Mouse (Mus musculus): ENCODE data around the gene Gpx2.

Gene Gpx2

DNA sequence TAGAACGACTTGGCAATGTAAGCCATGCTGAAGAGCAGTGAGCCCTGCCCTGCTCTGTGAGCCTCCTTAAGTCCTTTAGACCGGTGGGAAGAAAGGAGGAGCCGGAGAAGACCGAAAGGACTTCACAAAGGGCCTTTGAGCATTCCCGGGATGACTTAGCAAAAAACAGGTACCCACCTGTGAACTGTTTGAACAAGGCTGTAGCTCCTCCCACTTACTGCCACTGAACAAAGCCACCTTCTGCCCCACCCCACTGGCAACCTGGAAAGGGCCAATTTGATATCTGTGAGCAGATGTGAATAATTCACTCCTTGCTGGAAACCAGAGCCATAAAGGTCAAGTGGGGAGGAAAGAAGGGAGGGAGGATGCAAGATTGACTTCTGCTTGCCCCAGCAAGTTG, at the start of gene Gpx2:
Gpx2 (minus strand) TSS at position 205 of the 400 bp plus-strand sequence.
- DNase-seq (ENCODE audit: low read depth in 2 of 2, low spot score in 2 of 2): no peak

DNA sequence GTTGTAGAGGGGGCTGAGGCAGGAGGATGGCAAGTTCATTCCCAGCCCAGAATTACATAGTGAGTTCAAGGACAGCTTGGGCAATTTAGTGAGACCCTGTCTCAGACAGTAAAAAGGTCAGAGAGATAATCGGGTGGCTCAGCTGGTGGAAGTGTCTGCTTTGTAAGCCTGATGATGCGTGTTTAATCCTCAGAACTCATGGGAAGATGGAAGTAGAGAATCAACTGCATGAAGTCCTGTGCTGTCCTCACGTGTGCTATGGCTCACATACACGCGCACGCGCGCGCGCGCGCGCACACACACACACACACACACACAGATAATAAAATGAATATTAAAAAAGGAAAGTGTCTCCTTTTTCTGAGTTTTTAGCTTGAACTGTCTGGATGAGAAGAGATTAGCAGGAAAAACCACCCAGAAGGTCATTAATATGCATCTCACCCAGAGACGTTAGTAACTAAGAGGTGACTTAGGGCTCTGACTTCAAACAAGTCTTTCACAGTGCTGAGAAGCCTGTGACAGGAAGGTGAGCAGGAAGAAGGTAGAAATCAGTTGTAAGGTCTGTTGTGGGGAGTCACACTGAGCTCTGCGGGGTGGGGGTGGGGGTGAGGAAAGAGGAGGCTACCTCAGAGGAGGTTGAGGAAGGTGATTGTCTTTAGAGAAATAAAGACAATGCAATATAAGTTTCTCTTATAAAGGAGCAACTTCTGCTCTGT, 49.1 kb upstream of the Gpx2 start:
- DNase-seq (ENCODE audit: low read depth in 2 of 2, low spot score in 2 of 2): no peak

DNA sequence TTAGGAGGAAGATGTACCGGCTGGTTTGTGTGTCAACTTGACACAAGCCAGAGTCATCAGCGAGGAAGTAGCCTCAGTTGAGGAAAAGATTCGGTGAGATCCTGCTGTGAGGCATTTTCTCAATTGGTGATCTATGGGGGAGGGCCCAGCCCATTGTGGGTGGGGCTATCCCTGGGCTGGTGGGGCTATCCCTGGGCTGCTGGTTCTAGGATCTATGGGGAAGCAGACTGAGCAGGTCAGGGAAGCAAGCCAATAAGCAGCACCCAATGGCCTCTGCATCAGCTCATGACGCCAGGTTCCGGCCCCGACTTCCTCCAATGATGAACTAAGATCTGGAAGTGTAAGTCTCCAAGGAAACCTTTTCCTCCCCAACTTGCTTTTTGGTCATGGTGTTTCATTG, 44.7 kb upstream of the Gpx2 start:
- no peak for DNase-seq (ENCODE audit: low read depth in 2 of 2, low spot score in 2 of 2)

DNA sequence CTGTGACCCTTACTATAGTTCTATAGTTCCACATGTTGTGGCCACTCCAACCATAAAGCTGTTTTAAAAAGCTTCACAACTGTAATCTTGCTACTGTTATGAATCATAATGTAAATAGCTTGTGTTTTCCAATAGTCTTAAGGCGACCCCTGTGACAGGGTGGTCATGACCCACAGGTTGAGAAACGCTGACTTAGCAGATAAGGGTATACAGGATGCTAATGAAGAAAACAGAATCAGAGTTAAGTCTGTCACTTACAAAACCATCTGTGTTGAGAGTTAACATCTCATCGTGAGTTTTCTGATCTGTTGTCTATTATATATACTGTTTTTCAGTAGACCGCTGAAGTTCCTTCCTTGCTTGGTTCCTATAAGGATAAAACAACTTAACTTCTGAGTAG, 43.9 kb upstream of the Gpx2 start:
- no peak for DNase-seq (ENCODE audit: low read depth in 2 of 2, low spot score in 2 of 2)

DNA sequence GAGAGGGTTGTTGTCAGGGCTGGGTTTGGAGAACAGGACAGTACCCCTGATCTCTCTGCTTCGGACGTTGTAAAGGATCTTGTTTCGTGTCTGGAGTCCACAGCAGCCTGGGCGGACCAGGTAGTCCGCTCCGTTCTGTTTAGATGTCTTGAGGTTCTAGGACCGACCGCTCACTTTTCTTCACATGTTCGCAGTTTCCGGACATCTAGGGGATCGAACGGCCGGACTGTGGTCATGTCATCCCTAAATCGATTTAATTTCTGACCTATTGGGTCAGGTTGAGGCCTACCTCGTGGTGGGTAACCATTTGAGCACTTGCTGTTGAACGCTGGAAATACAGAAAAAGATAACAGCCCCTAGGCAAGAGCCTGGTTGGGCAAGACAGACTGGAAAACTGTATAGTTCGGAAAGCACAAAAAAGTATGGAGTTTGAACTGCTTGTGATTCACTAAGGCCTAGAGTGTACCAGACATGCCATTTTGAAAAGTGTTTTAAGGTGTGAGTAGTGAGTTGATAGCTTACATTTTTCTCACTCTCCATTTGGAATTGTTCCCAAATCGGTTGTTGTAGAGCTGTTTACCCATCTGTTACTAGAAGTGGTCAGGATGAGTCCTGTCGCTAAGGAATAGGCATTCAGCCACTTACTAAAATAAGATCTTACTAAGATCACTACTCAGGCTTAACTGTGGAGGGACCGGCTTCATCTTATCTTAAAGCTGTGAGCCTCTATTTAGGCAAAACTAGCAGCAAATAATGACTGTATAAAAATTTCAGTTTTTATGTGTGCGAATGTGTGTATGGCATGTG, 42.7 kb upstream of the Gpx2 start:
- no peak for DNase-seq (ENCODE audit: low read depth in 2 of 2, low spot score in 2 of 2)

DNA sequence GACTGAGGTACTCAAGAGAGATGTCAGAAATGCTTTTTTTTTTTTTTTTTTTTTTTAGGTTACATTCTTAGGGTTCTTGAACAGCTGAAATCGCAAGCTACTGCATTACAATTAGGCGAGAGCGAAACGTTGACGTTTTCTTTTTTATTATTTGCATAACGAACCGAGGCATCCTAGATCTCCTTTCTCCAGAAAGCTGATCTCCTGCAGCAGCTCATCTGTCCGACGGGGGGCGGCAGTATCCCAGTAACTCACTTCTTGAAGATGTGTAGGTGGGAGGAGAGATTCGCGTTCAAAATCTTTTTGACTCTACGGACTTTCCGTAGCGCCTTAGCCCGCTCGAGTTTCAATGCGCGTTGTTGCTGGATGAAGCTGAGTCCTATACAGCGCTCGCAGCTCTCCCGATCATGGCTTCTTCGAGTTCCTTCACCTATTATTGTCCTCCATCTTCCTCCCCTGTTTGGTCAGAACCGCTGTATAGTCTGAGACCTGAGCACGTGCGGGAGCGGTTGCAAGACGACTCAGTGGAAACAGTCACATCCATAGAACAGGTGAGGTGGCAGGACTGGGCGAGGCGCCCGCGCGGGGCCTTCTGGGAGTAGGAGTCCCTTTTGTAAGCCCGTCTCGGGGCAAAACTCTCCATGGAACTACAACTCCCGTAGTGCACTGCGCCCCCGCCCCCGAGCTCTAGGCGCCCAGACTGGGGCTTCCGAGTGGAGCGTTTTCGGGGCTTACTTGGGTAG, 41.9 kb upstream of the Gpx2 start:
- peak; percentile 94 to 98 for DNase-seq (ENCODE audit: low read depth in 2 of 2, low spot score in 2 of 2)

DNA sequence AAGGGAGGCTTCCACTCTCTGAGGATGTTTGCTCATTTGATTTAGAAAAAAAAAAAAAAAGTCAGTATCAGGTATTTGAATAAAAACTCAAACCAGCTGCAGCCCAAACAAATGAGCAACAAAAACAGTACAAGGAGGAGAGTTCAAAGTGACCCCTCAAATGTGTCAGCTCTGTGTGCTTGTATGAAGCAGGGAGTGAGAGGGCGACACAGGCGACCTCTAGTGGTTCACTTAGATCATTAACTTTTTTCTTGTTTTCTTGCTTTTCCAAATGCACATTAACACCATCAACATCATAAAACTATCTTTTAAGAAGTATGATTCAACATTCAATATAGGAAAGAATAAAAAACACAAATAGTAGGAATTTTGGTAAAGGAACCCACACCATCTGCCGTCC, 37.4 kb upstream of the Gpx2 start:
- peak in 1 of 2 experiments; percentile 26 for DNase-seq (ENCODE audit: low read depth in 2 of 2, low spot score in 2 of 2)

DNA sequence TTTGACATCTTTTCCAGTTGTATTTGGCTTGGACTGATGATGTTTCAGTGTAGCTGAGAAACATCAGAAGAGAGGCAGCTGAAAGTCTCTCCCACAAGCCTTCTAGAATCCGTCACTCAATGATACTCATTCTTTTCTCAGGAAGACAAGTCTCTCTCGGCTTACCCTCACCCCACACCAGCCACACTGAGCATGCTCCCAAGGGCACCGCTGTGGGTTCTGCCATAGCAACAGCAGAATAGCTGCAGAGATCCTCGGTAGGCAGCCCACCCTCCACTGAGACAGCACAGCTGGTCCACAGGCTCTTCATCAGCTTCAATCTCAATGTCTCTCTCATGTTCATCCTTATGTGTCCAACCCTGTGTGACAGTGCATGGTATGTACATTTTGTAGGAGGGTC, 29.9 kb upstream of the Gpx2 start:
- no peak for DNase-seq (ENCODE audit: low read depth in 2 of 2, low spot score in 2 of 2)

DNA sequence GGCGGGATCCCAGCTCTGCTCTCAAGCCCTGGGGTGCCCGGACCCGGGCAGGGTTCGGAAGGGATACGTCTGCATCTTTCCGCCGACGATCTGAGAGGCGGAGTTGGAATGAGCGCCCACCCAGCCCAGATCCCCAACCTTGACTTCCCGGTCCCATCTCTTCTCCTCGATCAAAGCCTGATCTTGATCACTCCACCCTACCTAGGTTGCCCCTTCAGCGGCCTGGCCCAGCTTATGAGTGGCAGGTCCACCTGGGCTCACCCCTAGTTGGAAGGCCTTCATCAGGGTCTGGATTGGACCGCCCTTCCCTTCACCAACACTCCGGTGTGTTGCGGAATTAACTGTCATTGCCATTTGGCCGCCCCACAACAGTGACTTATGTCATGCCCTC, 27.3 kb upstream of the Gpx2 start, which contains the start of gene Rab15:
Rab15 (minus strand) TSS at position 258 of the 391 bp plus-strand sequence.
- DNase-seq (ENCODE audit: low read depth in 2 of 2, low spot score in 2 of 2): no peak

DNA sequence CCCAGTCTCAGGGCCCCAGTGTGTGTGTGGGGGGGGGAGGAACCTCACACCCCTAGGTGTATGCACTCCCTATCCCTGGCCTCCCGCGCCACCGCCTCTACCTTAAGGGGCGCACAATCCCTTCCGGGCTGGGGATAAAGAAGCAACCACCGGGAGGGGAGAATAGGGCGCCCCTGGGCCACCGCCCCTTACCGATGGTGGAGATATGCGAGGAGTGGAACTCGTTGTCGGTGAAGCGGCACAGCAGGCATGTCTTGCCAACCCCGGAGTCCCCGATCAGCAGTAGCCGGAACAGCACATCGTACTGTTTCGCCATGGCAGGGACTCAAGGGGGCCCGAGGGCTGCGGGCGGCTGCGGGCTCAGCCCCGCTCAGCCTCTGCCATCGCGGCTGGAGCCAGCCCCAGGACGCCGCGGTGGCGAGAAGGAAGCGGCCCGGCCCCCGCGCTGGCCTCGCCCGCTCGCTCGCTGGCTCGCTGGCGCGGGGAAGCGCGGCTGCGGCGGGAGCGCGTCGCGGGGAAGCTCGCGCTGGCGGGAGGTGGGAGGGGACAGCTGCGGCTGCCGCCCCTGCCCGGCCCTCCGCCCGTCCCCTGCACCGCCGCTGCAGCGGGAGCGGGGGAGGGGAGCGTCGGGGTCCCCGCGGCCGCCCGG, 26.8 kb upstream of the Gpx2 start:
- no peak for DNase-seq (ENCODE audit: low read depth in 2 of 2, low spot score in 2 of 2)

DNA sequence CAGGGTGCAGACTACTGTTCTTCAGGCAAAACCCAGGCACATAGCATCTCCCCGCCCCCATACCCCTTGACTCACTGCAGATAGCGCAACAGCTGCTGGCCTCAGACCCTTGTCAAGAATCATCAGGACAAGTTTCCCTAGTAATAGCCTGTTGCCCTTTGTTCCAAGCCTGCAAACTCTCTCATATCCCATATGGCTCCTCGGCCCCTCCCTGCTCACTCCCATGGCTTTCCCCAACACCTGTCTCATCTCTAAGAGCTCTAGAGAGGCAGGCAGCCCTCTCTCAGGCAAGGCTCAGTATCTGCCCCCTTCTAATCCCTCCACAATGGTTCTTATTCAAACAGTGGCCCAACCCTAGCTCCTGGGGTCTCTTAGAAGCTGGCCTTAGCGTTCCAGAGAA, 25.3 kb upstream of the Gpx2 start:
- DNase-seq (ENCODE audit: low read depth in 2 of 2, low spot score in 2 of 2): no peak

DNA sequence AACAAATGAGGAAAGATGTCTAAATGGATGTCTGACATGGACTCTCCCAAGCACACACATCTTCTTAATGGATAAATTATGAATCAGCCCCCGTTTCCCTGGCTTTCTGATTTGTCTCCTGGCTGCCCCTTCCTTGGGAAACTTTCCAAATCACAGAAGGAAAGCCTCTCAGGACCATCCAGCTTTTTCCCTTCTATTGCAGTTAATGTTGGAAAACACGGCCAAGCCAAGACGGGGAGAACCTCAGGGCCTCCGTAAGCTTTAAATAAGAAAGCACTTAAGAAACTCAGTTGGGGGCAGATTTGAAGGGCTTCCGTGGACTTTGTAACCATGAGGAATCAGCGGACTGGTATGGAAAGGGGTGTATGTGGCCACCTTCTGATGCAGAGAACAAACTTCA, 24.5 kb upstream of the Gpx2 start:
- DNase-seq (ENCODE audit: low read depth in 2 of 2, low spot score in 2 of 2): no peak

DNA sequence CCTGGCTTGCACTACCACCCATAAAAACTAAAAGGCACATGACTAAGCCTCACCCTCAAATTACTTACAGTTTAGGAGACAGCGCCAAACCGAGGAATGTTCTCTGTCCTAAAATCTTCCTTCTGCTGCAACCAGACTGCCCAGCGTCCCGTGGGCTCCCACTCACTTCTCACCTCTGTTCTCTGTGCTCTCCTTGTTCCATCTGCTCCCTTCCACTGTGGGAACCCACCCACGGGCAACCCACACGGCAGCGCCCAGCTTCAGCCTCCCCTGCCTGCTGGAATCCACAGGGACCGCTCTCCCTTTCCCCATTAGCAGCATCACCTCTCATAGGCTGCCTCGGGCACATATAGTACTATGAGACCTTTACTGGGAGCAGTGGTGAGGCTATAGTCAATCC, 23.6 kb upstream of the Gpx2 start:
- DNase-seq (ENCODE audit: low read depth in 2 of 2, low spot score in 2 of 2): no peak

DNA sequence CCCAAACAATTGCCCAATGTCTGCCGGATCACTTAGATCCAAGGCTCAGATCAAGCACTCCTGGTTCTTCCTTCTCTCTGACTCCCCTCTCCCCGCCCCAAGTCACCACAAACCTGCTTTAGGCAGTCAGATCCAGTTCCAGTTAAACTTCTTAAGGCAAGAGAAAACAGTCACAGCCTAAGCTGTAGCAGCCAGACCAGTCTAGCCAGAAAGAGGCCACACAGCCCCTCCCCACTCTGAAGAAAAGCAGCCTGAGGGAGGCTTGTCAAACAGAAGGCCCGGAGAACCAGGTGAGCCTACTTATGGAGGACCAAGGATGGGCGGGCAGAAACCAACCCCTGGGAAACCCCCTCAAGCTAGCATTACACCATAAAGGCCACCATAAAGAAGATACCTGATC, 22.8 kb upstream of the Gpx2 start:
- DNase-seq (ENCODE audit: low read depth in 2 of 2, low spot score in 2 of 2): no peak

DNA sequence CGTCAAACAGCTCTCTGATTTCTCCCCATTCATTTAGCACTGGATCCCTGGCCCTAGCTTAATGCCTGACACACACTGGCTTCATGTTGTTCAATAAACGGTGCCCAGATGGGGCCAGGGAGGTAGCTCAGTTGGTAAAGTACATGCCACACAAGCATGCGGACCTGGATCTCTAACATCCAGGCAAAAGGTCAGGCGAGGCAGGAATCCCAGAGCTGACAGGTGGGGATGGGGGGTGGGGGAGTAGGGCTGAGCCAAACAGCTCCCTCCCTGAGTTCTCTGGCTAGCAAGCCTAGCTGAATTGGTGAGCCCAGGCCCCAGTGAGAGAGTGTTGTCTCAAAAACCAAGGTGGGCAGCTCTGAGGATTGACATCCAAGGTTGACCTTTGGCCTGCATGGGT, 21.8 kb upstream of the Gpx2 start:
- DNase-seq (ENCODE audit: low read depth in 2 of 2, low spot score in 2 of 2): no peak

DNA sequence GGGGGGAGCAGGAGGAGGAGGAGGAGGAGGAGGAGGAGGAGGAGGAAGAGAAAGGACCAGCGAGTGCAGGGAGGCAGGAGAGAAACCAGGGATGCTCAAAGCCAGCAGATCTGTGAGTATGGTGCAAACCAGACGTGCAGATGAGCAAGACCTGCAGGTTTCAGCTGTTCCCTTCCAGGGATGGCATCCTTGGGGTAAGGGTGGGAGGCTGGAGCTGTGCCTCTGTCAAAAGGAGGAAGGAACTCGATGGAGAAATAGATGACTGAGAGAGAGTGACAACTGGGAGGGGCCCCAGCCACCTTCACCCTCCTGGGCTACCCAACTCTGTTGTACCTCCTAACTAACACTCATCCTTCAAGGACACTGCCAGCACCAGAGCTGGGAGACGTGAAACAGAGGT, 21.4 kb upstream of the Gpx2 start:
- no peak for DNase-seq (ENCODE audit: low read depth in 2 of 2, low spot score in 2 of 2)

DNA sequence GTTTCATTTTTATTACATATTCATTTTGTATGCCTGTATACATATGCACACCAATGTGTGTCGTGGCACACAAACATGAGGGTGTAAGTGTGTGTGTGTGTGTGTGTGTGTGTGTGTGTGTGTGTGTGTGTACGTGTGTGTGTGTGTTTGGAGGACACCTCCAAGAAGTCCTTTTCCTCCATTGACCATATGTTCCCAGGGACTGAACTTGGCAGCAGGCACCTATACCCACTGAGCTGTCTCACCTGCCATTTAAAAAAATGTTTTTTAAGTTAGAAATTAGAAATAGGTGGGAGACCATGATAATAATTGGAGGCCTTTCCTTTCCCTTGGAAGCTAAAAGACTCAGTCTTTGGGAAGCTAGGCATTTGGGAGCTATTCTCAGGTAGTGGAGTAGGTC, 18.8 kb upstream of the Gpx2 start:
- DNase-seq (ENCODE audit: low read depth in 2 of 2, low spot score in 2 of 2): no peak

DNA sequence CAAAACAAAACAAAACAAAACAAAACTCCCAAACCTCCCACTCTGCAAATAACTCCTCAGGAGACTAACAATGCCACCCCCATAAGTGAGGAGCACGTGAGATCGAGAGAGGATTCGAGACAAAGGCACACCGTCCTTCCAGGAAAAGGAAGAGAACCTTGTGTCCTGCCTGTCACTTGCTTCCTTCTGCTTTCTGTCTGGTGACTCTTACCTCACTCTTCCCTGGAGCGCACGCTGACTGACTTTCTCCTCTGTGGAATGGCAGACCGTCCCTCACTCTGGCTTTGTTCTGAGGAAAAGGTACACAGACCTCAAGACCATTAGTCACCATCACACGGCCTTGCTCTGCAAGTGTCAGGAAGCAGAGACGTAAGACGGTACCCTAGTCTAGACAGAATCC, 18.2 kb upstream of the Gpx2 start:
- no peak for DNase-seq (ENCODE audit: low read depth in 2 of 2, low spot score in 2 of 2)

DNA sequence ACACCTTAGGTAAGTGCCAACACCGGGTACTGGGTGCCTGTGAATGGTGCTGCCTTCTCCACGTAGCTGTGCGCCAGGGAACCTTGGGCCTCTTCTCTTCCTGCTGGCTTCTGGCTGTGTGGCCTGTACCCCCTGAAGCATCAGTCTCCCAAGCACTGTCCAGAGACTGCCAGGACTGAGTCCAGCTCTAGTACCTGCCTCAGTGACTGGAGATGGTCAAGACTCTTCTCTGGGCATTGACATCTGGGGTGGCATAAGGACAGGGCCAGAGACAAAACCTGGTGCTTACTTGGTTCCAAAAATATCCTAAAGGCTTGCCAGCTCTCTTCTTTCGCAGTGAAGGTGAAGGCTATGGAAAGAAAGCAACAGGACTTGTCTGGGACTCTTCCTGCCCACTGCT, 15.7 kb upstream of the Gpx2 start:
- DNase-seq (ENCODE audit: low read depth in 2 of 2, low spot score in 2 of 2): no peak

DNA sequence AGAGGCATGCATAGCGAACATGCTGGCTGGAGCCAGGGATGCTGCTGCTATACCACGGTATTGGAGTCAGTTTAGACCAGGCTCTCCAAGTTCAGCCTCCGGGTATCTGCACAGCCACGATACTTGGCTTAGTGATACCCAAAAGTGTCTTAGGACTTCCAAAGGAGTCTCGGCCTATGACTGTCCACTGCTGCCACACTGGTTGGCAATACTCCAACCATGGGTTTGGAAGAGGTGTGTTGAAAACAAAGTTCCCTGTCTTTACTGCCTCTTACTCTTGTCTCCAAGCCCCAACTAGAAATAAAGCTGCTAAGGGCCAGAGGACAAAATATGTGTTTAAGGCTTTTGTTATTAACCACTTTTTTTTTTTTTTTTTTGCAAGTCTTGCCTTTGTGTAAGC, 15.1 kb upstream of the Gpx2 start:
- no peak for DNase-seq (ENCODE audit: low read depth in 2 of 2, low spot score in 2 of 2)

DNA sequence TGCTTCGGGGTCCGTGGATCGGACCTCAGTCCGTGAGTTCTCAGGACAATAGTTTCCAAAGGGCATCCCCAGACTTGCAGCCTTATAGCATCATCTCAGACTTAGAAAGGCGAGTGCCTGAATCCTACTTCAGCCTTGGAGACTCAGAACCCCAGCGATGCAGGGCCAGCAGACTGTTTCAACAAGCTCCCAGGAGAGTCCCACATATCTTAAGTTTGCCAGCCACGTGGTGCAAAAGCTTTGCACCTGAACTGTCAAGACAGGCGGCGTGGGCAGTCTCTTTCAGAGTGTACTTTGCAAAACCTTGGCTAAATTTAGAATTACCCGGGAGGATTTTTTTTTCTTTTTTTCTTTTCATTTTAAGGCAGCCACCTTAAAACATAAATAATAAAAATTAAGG, 12.4 kb upstream of the Gpx2 start:
- DNase-seq (ENCODE audit: low read depth in 2 of 2, low spot score in 2 of 2): no peak
